Mouse (Mus musculus): ENCODE results near the gene Vasp. TPM values are rescaled to one million over a fixed set of nuclear protein-coding genes. Genes with fewer than 3 reads are reported as not detected.

The Vasp gene
- polyA plus RNA-seq, 1 experiment from 2014 or later: 85.2 TPM

- Histone ChIP-seq H3K4me1 (peaks cover 31% of the 10 kb centered on the region), H3K4me3 (replicated peaks) (peak overlapping the region; percentile 53; the same call in 1 of the 2 replicates), H3K27ac (replicated peaks) (no peak overlapping the region), H3K9ac (no peak overlapping the region), H3K4me2 (replicated peaks) (no peak overlapping the region), H3K36me3 (no peaks in the 10 kb centered on the region), H3K9me3 (replicated peaks) (no peaks in the 10 kb centered on the region), H3K27me3 (peaks cover 63% of the 10 kb centered on the region)
- no peak for ATAC-seq (ENCODE audit: insufficient number of reproducible peaks, low FRiP score, low TSS enrichment, low read depth)
- WGBS: 45% methylated on average over 13 of the region's 13 CpGs
Measured at GRCm38 (mm10) chr7:19302264-19303045, 30.8 kb upstream of the Vasp start.

- 0 out of 2 replicates have a peak overlapping the region, but pooled peaks have one; percentile 15 for H3K9ac ChIP-seq
- ATAC-seq (ENCODE audit: insufficient number of reproducible peaks, low FRiP score, low TSS enrichment, low read depth): no peak
- H3K4me2 ChIP-seq (replicated peaks): peak overlapping the region; percentile 46
- H3K4me3 ChIP-seq (replicated peaks): peak overlapping the region; percentile 53
- H3K9me3 ChIP-seq (replicated peaks): no peaks in the 10 kb centered on the region
- no peak overlapping the region for H3K27ac ChIP-seq (replicated peaks)
- H3K4me1 ChIP-seq: peaks cover 30% of the 10 kb centered on the region
- H3K27me3 ChIP-seq: peaks cover 55% of the 10 kb centered on the region
- H3K36me3 ChIP-seq: no peaks in the 10 kb centered on the region
- 11% methylated on average over 16 of the region's 16 CpGs for WGBS
Measured at GRCm38 (mm10) chr7:19301461-19302263, 30.0 kb upstream of the Vasp start.

- Histone ChIP-seq H3K9ac (no peak overlapping the region), H3K9me3 (replicated peaks) (no peaks in the 10 kb centered on the region), H3K4me2 (replicated peaks) (peak overlapping the region; percentile 46), H3K27ac (replicated peaks) (no peak overlapping the region), H3K4me3 (replicated peaks) (peak overlapping the region; percentile 53), H3K36me3 (no peaks in the 10 kb centered on the region), H3K4me1 (peaks cover 30% of the 10 kb centered on the region), H3K27me3 (peaks cover 46% of the 10 kb centered on the region)
- ATAC-seq (ENCODE audit: insufficient number of reproducible peaks, low FRiP score, low TSS enrichment, low read depth): peak; percentile 72
- under 1% methylated on average over 29 of the region's 29 CpGs for WGBS
Measured at GRCm38 (mm10) chr7:19300501-19301421, 29.1 kb upstream of the Vasp start.

GRCm38 (mm10) chr7:19299194-19299593 is 27.6 kb upstream of the Vasp start:
- no peak overlapping the region for H3K9ac ChIP-seq
- no peak overlapping the region for H3K4me3 ChIP-seq (replicated peaks)
- H3K36me3 ChIP-seq: no peaks in the 10 kb centered on the region
- ATAC-seq (ENCODE audit: insufficient number of reproducible peaks, low FRiP score, low TSS enrichment, low read depth): no peak
- no peak overlapping the region for H3K27ac ChIP-seq (replicated peaks)
- peaks cover 30% of the 10 kb centered on the region for H3K27me3 ChIP-seq
- peaks cover 22% of the 10 kb centered on the region for H3K4me1 ChIP-seq
- H3K9me3 ChIP-seq (replicated peaks): no peaks in the 10 kb centered on the region
- WGBS: 14% methylated on average over 3 of the region's 3 CpGs
- H3K4me2 ChIP-seq (replicated peaks): no peak overlapping the region

- no peak overlapping the region for H3K4me2 ChIP-seq (replicated peaks)
- H3K36me3 ChIP-seq: no peaks in the 10 kb centered on the region
- no peak overlapping the region for H3K9ac ChIP-seq
- no peak overlapping the region for H3K4me3 ChIP-seq (replicated peaks)
- no peaks in the 10 kb centered on the region for H3K9me3 ChIP-seq (replicated peaks)
- peaks cover 16% of the 10 kb centered on the region for H3K27me3 ChIP-seq
- H3K4me1 ChIP-seq: peaks cover 14% of the 10 kb centered on the region
- H3K27ac ChIP-seq (replicated peaks): no peak overlapping the region
- ATAC-seq (ENCODE audit: insufficient number of reproducible peaks, low FRiP score, low TSS enrichment, low read depth): no peak
- WGBS: 89% methylated on average over 5 of the region's 5 CpGs
Measured at GRCm38 (mm10) chr7:19297794-19298193, 26.2 kb upstream of the Vasp start.

- peaks cover 8% of the 10 kb centered on the region for H3K27me3 ChIP-seq
- H3K4me2 ChIP-seq (replicated peaks): no peak overlapping the region
- H3K9ac ChIP-seq: no peak overlapping the region
- no peak overlapping the region for H3K27ac ChIP-seq (replicated peaks)
- 81% methylated on average over 6 of the region's 6 CpGs for WGBS
- H3K4me3 ChIP-seq (replicated peaks): no peak overlapping the region
- no peaks in the 10 kb centered on the region for H3K36me3 ChIP-seq
- peaks cover 13% of the 10 kb centered on the region for H3K4me1 ChIP-seq
- no peaks in the 10 kb centered on the region for H3K9me3 ChIP-seq (replicated peaks)
- no peak for ATAC-seq (ENCODE audit: insufficient number of reproducible peaks, low FRiP score, low TSS enrichment, low read depth)
Measured at GRCm38 (mm10) chr7:19297034-19297433, 25.4 kb upstream of the Vasp start.

GRCm38 (mm10) chr7:19295503-19296185 is 24.0 kb upstream of the Vasp start:
- peak overlapping the region; percentile 22 for H3K9ac ChIP-seq
- peak; percentile 71; the same call in 1 of the 2 replicates for ATAC-seq (ENCODE audit: insufficient number of reproducible peaks, low FRiP score, low TSS enrichment, low read depth)
- 14% methylated on average over 22 of the region's 22 CpGs for whole genome bisulfite sequencing
- peak overlapping the region; percentile 40 for H3K4me3 ChIP-seq (replicated peaks)
- no peak overlapping the region; the same call in 1 of the 2 replicates for H3K27ac ChIP-seq (replicated peaks)
- H3K27me3 ChIP-seq: no peaks in the 10 kb centered on the region
- H3K36me3 ChIP-seq: no peaks in the 10 kb centered on the region
- H3K4me1 ChIP-seq: peaks cover 15% of the 10 kb centered on the region
- no peaks in the 10 kb centered on the region for H3K9me3 ChIP-seq (replicated peaks)
- H3K4me2 ChIP-seq (replicated peaks): peak overlapping the region; percentile 66

- Histone ChIP-seq H3K9me3 (replicated peaks) (no peaks in the 10 kb centered on the region), H3K36me3 (no peaks in the 10 kb centered on the region), H3K27me3 (no peaks in the 10 kb centered on the region), H3K4me1 (peaks cover 21% of the 10 kb centered on the region), H3K9ac (no peak overlapping the region), H3K27ac (replicated peaks) (peak overlapping the region; percentile 65), H3K4me3 (replicated peaks) (peak overlapping the region; percentile 36), H3K4me2 (replicated peaks) (peak overlapping the region; percentile 57)
- 2% methylated on average over 19 of the region's 20 CpGs for WGBS
- peak; percentile 58 for ATAC-seq (ENCODE audit: insufficient number of reproducible peaks, low FRiP score, low TSS enrichment, low read depth)
Measured at GRCm38 (mm10) chr7:19290969-19291596, 19.5 kb upstream of the Vasp start.

GRCm38 (mm10) chr7:19284763-19285162 is 13.1 kb upstream of the Vasp start:
- Histone ChIP-seq H3K4me1 (peaks cover 15% of the 10 kb centered on the region), H3K4me3 (replicated peaks) (no peak overlapping the region), H3K4me2 (replicated peaks) (no peak overlapping the region), H3K9ac (no peak overlapping the region), H3K9me3 (replicated peaks) (no peaks in the 10 kb centered on the region), H3K36me3 (no peaks in the 10 kb centered on the region), H3K27ac (replicated peaks) (no peak overlapping the region), H3K27me3 (peaks cover 29% of the 10 kb centered on the region)
- no peak for ATAC-seq (ENCODE audit: insufficient number of reproducible peaks, low FRiP score, low TSS enrichment, low read depth)
- 29% methylated on average over 4 of the region's 4 CpGs for WGBS

GRCm38 (mm10) chr7:19283406-19283804 is 11.8 kb upstream of the Vasp start:
- no peak for ATAC-seq (ENCODE audit: insufficient number of reproducible peaks, low FRiP score, low TSS enrichment, low read depth)
- Histone ChIP-seq H3K9ac (no peak overlapping the region), H3K36me3 (no peaks in the 10 kb centered on the region), H3K27ac (replicated peaks) (no peak overlapping the region), H3K27me3 (peaks cover 43% of the 10 kb centered on the region), H3K4me1 (peaks cover 24% of the 10 kb centered on the region), H3K4me3 (replicated peaks) (peak overlapping the region; percentile 57), H3K4me2 (replicated peaks) (peak overlapping the region; percentile 99), H3K9me3 (replicated peaks) (no peaks in the 10 kb centered on the region)
- WGBS: 35% methylated on average over 14 of the region's 14 CpGs
